Mouse (Mus musculus) ES-E14 (cell line): ENCODE data around the gene Smad1. TPM values are rescaled to one million over a fixed set of nuclear protein-coding genes. Genes with fewer than 3 reads are reported as not detected.

Experiments used
- DNase-seq: peaks from one replicate; pipeline ENCODE4 v3.0.0-alpha.2; 2013; ENCODE audit warnings: low read depth, low spot score
- H3K27ac ChIP-seq: 2 replicates; pipeline ENCODE4 v1.5.1; 2012; ENCODE audit warnings: low read depth, mild to moderate bottlenecking, low read length, moderate library complexity, mixed read lengths; ENCODE audit not compliant: poor library complexity, insufficient read depth, severe bottlenecking
- H3K36me3 ChIP-seq: 2 replicates; pipeline ENCODE4 v1.6.1; 2012; ENCODE audit warnings: mild to moderate bottlenecking, low read length, moderate library complexity, mixed read lengths; ENCODE audit not compliant: control insufficient read depth, poor library complexity, insufficient read depth, severe bottlenecking
- H3K4me1 ChIP-seq, 2 experiments: fragments of 150-350 bp in 1 of 2; sonication (generic) in 1 of 2; 2 replicates each; pipeline ENCODE4 v1.6.1; 2012; ENCODE audit warnings: low read length in 2 of 2, mild to moderate bottlenecking in 1 of 2, mixed read lengths in 1 of 2; ENCODE audit not compliant: control insufficient read depth in 2 of 2, insufficient read depth in 2 of 2, poor library complexity in 1 of 2
- H3K4me3 ChIP-seq, 2 experiments: fragments of 150-350 bp in 1 of 2; sonication (generic) in 1 of 2; 2 replicates each; pipeline ENCODE4 v1.5.1; 2012; ENCODE audit warnings: low read length in 2 of 2, low read depth in 1 of 2, mild to moderate bottlenecking in 1 of 2, mixed read lengths in 1 of 2; ENCODE audit not compliant: insufficient read depth in 1 of 2, poor library complexity in 1 of 2, severe bottlenecking in 1 of 2
- H3K9ac ChIP-seq: 2 replicates; pipeline ENCODE4 v1.6.1; 2012; ENCODE audit warnings: low read depth, mild to moderate bottlenecking, low read length, mixed read lengths; ENCODE audit not compliant: poor library complexity, insufficient read depth, severe bottlenecking
- H3K9me3 ChIP-seq: fragments of 150-350 bp; sonication (generic); 2 replicates; pipeline ENCODE4 v1.6.1; 2012; ENCODE audit warnings: low read depth, mild to moderate bottlenecking, low read length; ENCODE audit not compliant: control insufficient read depth, insufficient read depth
- CHD2 ChIP-seq: IDR thresholded peaks from 2 replicates; pipeline ENCODE4 v1.6.1; 2014; ENCODE audit warnings: mild to moderate bottlenecking, low read depth, low read length, inconsistent platforms
- HCFC1 ChIP-seq: IDR thresholded peaks from 2 replicates; pipeline ENCODE4 v1.6.1; 2012; ENCODE audit warnings: low read length, inconsistent platforms, borderline replicate concordance; ENCODE audit not compliant: insufficient read depth
- MAFK ChIP-seq: IDR thresholded peaks from 2 replicates; pipeline ENCODE4 v1.6.1; 2014; ENCODE audit warnings: mild to moderate bottlenecking, low read depth, low read length, inconsistent platforms; ENCODE audit not compliant: insufficient read depth
- ZC3H11A ChIP-seq: IDR thresholded peaks from 2 replicates; pipeline ENCODE4 v1.6.1; 2012; ENCODE audit warnings: low read depth, mild to moderate bottlenecking, inconsistent platforms, low read length, borderline replicate concordance
- ZNF384 ChIP-seq: IDR thresholded peaks from 2 replicates; pipeline ENCODE4 v1.6.1; 2012; ENCODE audit warnings: low read depth, low read length, inconsistent platforms
- in situ Hi-C, 2 experiments: fragments of 600-800 bp; cut with MboI; formaldehyde crosslinking; loops; one replicate each; pipeline ENCODE4 v1.15.1; 2025; ENCODE audit warnings: low sequenced_read_pairs in 2 of 2, inconsistent platforms in 1 of 2; ENCODE audit not compliant: unreplicated experiment in 2 of 2
- total RNA-seq: library from RNA; depleted of rRNA; stranded (reverse); fragments of 300-350 nt; gene quantifications from 2 replicates; pipeline ENCODE4 v1.2.3, GENCODE M21; 2012

Smad1 gene
- total RNA-seq, 1 experiment, result 9.4 TPM

DNA sequence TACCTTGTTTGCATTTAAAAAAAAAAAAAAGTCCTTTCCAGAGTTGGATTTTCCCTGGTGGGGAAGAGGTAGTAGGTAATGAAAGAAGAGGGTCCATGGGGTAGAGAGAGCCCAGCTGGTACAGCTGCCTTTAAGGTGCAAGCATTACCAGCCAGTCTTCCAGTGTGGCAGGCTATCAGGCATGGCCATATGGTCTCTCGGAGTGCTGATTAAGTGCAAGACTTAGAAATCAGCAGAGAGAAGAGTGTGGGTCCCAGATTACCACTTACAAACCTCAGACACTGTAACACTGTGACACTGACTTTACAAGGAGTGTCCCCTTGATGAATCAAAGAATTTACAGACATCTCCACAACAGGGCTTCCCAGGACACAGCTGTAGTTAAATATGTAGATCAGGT lies 18.9 kb downstream of the Smad1 start:
- Histone ChIP-seq H3K27ac (no peak overlapping the region), H3K9me3 (no peaks in the 10 kb centered on the region), H3K4me3 (no peak overlapping the region), H3K9ac (no peak overlapping the region), H3K4me1 (peaks cover 0 to 6% of the 10 kb centered on the region in 2 experiments; a peak in 1 of 4 replicates), H3K36me3 (no peaks in the 10 kb centered on the region)
- in situ Hi-C loops, result no loop called here
- TF ChIP-seq MAFK, result no peak
- TF ChIP-seq ZNF384, result no peak
- no peak for TF ChIP-seq CHD2
- no peak for TF ChIP-seq ZC3H11A
- TF ChIP-seq HCFC1, result no peak
- no peak for DNase-seq

DNA sequence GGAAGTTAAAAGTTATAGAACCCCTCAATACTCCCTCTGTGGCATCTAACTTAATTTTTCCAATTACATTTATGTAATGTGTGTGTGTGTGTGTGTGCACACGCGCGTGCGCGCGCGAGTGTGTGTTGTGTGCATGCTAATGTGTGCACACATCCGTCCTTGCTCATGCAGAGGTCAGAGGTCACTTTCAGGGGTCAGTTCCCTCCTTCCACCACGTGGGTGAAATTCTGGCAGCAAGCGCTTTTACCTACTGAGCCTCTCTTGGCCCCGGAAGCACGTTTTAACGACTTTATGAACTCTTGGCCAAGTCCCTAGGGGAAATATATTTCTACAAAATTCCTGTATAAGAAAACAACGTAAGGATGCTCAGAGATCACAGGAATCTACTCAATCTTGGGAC lies 19.3 kb downstream of the Smad1 start:
- Histone ChIP-seq H3K4me1 (peaks cover 0 to 6% of the 10 kb centered on the region in 2 experiments; a peak in 1 of 4 replicates), H3K9me3 (no peaks in the 10 kb centered on the region), H3K36me3 (no peaks in the 10 kb centered on the region), H3K27ac (no peak overlapping the region), H3K4me3 (no peak overlapping the region), H3K9ac (no peak overlapping the region)
- TF ChIP-seq ZC3H11A (no peak), MAFK (no peak), HCFC1 (no peak), ZNF384 (no peak), CHD2 (no peak)
- in situ Hi-C loops, result no loop called here
- DNase-seq, result no peak

GRCm38 (mm10) chr8:79376648-79377047 lies 22.7 kb downstream of the Smad1 start:
- H3K4me1 ChIP-seq, result no peaks in the 10 kb centered on the region; a peak in 1 of 4 replicates
- no peak for DNase-seq
- no peaks in the 10 kb centered on the region for H3K9me3 ChIP-seq
- no peak overlapping the region for H3K4me3 ChIP-seq
- in situ Hi-C loops, result no loop called here
- TF ChIP-seq ZC3H11A, result no peak
- no peak for TF ChIP-seq MAFK
- TF ChIP-seq ZNF384, result no peak
- TF ChIP-seq HCFC1, result no peak
- TF ChIP-seq CHD2, result no peak
- H3K36me3 ChIP-seq, result no peaks in the 10 kb centered on the region; the same call in 1 of the 2 replicates
- H3K27ac ChIP-seq, result no peak overlapping the region
- H3K9ac ChIP-seq, result no peak overlapping the region

GRCm38 (mm10) chr8:79375775-79376123 lies 23.6 kb downstream of the Smad1 start:
- H3K27ac ChIP-seq, result no peak overlapping the region
- peaks cover 3% of the 10 kb centered on the region; the same call in 1 of the 2 replicates for H3K36me3 ChIP-seq
- H3K4me1 ChIP-seq, result no peaks in the 10 kb centered on the region
- no peak overlapping the region for H3K9ac ChIP-seq
- no peak overlapping the region for H3K4me3 ChIP-seq
- TF ChIP-seq ZNF384, result no peak
- TF ChIP-seq ZC3H11A, result no peak
- TF ChIP-seq HCFC1, result no peak
- TF ChIP-seq CHD2, result no peak
- no peak for TF ChIP-seq MAFK
- no peaks in the 10 kb centered on the region for H3K9me3 ChIP-seq
- in situ Hi-C loops, result no loop called here
- DNase-seq, result no peak

GRCm38 (mm10) chr8:79375074-79375774 lies 24.1 kb downstream of the Smad1 start:
- H3K4me1 ChIP-seq, result no peaks in the 10 kb centered on the region
- DNase-seq, result no peak
- H3K27ac ChIP-seq, result no peak overlapping the region
- H3K9me3 ChIP-seq, result no peaks in the 10 kb centered on the region
- TF ChIP-seq ZNF384 (no peak), HCFC1 (no peak)
- H3K9ac ChIP-seq, result no peak overlapping the region
- H3K36me3 ChIP-seq, result peaks cover 3% of the 10 kb centered on the region; the same call in 1 of the 2 replicates
- in situ Hi-C loops, result no loop called here
- H3K4me3 ChIP-seq, result no peak overlapping the region
